Mouse (Mus musculus) c-Kit-negative CD71-positive TER-119-positive erythroid progenitor cells, embryonic 14.5 days (primary cell): Measurements from ENCODE around the gene Inf2.

Experiments used
- DNase-seq: peaks from one replicate; pipeline ENCODE4 v3.0.0-alpha.2; 2013; ENCODE audit warnings: low read depth, low spot score

Gene Inf2

GRCm38 (mm10) chr12:112588426-112589256, at the start of gene Inf2:
Gene Inf2 (plus strand): TSS chr12:112588784.
- DNase-seq = no peak

- DNase-seq = no peak
Observed at GRCm38 (mm10) chr12:112539466-112539965, 49.1 kb upstream of the Inf2 start.

GRCm38 (mm10) chr12:112540321-112540720, 48.3 kb upstream of the Inf2 start:
- DNase-seq = no peak

GRCm38 (mm10) chr12:112541483-112542091, 47.0 kb upstream of the Inf2 start:
- no peak for DNase-seq

- DNase-seq = no peak
Observed at GRCm38 (mm10) chr12:112542257-112542919, 46.2 kb upstream of the Inf2 start.

GRCm38 (mm10) chr12:112542920-112543300, 45.7 kb upstream of the Inf2 start:
- DNase-seq = peak; percentile 44

- no peak for DNase-seq
Observed at GRCm38 (mm10) chr12:112543941-112544340, 44.6 kb upstream of the Inf2 start.

GRCm38 (mm10) chr12:112544946-112545701, 43.5 kb upstream of the Inf2 start:
- DNase-seq = no peak

GRCm38 (mm10) chr12:112546110-112546509, 42.5 kb upstream of the Inf2 start:
- no peak for DNase-seq

GRCm38 (mm10) chr12:112549287-112549686, 39.3 kb upstream of the Inf2 start:
- no peak for DNase-seq

- peak; percentile 34 for DNase-seq
Observed at GRCm38 (mm10) chr12:112551861-112552375, 36.7 kb upstream of the Inf2 start.

GRCm38 (mm10) chr12:112552520-112552919, 36.1 kb upstream of the Inf2 start:
- DNase-seq = no peak

GRCm38 (mm10) chr12:112554900-112555299, 33.7 kb upstream of the Inf2 start:
- DNase-seq = no peak

GRCm38 (mm10) chr12:112556531-112557060, 32.0 kb upstream of the Inf2 start:
- no peak for DNase-seq

- no peak for DNase-seq
Observed at GRCm38 (mm10) chr12:112557219-112557618, 31.4 kb upstream of the Inf2 start.

- DNase-seq = no peak
Observed at GRCm38 (mm10) chr12:112559231-112559630, 29.4 kb upstream of the Inf2 start.

GRCm38 (mm10) chr12:112559671-112560070, 28.9 kb upstream of the Inf2 start:
- no peak for DNase-seq

GRCm38 (mm10) chr12:112560176-112560797, 28.3 kb upstream of the Inf2 start:
- no peak for DNase-seq

- DNase-seq = no peak
Observed at GRCm38 (mm10) chr12:112561163-112561562, 27.4 kb upstream of the Inf2 start.

- DNase-seq = no peak
Observed at GRCm38 (mm10) chr12:112562462-112562861, 26.1 kb upstream of the Inf2 start.

- DNase-seq = no peak
Observed at GRCm38 (mm10) chr12:112563011-112563410, 25.6 kb upstream of the Inf2 start.
